Mouse (Mus musculus) naive thymus-derived CD4-positive, alpha-beta T cell, adult 2 months (primary cell): Measurements from ENCODE around the gene Nhlrc4.

ENCODE experiments used
- DNase-seq: peaks from one replicate; pipeline ENCODE4 v3.0.0-alpha.2; 2011; ENCODE audit warnings: low read depth

The Nhlrc4 gene

GRCm38 (mm10) chr17:25925348-25925747 lies 19.4 kb downstream of the Nhlrc4 start:
- DNase-seq = no peak

DNA sequence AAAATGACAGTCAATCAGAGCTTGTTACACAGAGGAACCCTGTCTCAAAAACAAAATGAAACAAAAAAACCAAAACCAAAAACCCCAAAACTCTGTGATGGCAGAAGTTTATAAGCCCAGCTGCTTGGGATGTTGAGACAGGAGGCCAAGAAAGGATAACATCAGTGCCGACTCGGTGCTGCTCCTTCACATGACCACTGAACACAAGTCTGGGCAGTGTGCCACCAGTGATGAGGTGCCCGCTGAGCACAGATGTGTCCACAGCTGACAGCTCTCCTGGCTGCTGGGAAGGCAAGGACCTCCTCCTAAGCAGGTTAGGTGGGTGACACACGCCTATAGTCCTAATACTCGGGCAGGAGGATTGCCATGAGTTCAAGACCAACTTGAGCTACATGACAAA lies 22.6 kb downstream of the Nhlrc4 start:
- DNase-seq = no peak

DNA sequence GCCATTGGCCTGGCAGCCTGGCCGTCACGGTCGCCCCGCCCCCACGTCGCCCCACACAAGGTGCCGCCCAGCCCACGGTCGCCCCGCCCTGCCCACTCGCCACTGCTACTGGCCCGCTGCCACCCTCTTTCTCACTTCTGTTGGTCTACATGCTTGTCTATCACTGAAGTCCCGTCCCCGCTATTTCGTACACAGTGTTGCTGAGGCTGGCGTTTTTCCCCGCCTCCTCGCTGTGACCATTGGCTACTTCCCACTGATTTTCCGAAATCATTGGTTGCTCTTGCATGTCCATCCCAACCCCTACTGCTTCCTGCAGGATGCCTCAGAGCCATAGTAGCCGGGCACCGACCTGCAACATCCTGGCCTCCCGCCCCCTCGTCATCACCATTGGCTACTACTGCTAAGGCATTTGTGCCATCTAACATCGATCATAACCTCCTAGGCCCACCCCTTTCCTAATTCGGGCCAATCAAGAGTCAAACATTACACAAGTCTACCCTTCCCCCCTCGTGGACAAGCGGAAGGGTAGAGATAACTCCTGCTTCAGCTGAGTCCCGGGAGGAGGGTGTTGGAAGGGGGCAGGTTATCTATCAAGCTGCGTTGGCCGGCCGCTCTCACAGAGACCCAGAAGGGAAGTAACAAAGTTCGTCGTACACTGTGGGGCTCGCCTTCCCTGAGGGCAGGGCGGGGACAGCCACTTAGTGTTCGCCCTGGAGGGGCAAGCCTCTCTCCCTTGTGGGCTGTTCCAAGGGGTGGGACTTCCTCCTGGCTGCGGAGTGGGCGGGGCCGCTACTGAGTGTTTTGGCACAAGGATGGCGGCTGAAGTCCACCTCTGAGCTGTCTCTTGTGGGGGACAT lies 24.7 kb downstream of the Nhlrc4 start:
- DNase-seq = peak; percentile 100

DNA sequence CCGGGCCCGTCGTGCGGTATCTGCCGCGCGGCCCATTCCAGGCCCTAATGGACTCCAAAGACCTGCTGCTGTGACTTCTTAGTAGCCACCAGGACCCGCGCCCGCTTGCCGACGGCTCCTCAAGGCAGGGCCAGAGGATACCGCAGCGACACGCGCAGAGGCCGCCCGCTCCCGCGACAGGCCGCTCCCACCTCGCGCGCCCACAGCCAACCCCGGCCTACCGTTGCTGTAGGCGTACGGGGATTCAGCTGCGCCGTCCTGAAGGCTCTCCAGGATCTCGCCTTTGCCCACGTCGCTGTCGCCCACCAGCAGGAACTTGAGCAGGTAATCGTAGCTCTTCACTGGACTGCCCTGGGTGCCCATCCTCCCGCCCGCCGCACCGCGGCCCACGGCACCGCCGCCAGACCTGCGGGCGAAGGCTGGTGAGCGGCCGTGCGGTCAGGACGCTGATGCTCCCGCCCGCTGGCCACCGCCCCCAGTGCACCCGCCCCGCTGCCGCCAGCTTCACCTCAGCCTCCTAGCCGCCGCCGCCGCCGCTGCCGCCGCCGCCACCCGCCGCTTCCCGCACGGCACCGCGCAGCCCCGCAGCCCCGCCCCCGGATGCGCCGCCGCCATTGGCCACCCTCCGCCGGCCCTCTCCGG lies 25.5 kb downstream of the Nhlrc4 start, which contains the start of gene Rab40c:
TSS of gene Rab40c (minus strand) at position 584 of the 642 bp plus-strand sequence.
- peak; percentile 70 for DNase-seq

- peak; percentile 29 for DNase-seq
These were observed 26.6 kb downstream of the Nhlrc4 start for GRCm38 (mm10) chr17:25918037-25918750.

- DNase-seq = no peak
These were observed 27.7 kb downstream of the Nhlrc4 start for GRCm38 (mm10) chr17:25916931-25917647.

DNA sequence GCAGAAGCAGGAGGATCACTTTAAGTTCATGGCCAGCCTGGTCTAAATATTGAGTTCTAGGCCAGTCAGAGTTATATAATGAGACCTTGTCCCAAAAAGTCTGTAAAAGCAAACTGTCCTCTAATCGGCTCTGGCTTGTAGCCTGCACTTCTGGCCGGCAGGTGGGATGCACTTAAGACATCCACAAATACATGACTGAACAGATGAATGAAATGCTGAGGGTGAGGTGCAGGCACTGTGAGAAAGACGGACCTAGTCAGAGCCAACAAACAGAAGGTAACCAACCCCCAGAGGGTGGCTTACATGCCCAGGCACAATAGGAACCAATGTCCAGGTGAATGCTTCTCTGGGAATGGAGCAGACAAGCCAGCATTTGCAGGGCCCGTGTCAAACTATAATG lies 30.5 kb downstream of the Nhlrc4 start:
- DNase-seq = no peak

DNA sequence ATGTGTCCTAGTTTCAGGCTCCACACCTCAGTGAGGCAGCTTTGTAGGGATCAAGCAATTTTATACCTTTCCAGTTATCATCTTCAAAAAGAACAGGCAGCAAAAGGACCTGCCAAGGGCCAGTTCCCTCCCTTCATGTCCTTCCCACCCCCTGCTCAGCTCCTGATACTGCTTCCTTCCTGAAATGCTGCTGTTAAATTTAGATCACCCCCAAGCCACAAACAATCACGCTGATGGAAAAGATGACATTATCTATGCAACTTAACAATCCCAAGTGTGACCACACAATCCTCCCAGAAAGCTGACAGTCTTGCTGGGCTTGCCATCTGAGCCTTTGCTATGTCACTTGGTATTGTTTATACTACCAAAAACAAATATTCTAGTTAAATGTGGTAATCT lies 30.9 kb downstream of the Nhlrc4 start:
- no peak for DNase-seq

GRCm38 (mm10) chr17:25913186-25913876 lies 31.4 kb downstream of the Nhlrc4 start:
- DNase-seq = no peak

GRCm38 (mm10) chr17:25911816-25912215 lies 32.9 kb downstream of the Nhlrc4 start:
- no peak for DNase-seq

DNA sequence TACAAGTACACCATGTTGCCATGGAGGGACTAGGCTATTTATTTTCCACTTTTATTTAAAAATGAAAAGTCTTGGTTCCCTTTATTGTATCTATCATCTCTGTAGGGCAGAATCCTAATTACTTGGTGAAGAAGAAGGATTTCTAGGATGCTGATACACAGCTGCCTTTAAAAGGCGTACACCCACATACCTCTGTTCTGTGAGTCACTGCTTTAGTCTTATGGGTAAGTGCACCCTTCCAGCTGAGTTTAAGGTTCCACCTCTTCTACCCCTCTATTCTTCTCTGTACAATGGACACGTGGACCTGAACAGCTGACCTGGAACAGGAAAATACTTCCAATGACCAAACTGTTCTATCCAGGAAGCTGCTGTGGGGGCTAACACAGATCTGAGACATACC lies 37.1 kb downstream of the Nhlrc4 start:
- no peak for DNase-seq

GRCm38 (mm10) chr17:25903061-25903460 lies 41.7 kb downstream of the Nhlrc4 start:
- no peak for DNase-seq

DNA sequence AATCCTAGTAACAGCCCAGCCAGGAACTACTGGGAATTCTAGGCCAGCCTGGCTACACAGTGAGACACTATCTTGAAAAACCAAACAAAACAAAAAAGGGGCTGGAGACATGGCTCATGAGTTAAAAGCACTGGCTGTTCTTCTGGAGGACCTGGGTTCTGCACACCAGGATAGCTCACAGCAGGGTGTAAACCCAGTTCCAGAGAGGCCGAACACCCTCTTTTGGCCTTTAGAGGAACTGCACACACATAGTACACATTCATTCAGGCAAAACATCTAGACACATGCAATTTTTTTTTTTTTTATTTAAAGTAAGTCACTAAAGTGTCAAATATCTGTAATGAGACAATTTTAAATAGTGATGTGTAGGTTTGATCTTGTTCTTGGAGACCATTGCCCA lies 44.6 kb downstream of the Nhlrc4 start:
- DNase-seq = no peak

GRCm38 (mm10) chr17:25895891-25896290 lies 48.9 kb downstream of the Nhlrc4 start:
- DNase-seq = no peak

DNA sequence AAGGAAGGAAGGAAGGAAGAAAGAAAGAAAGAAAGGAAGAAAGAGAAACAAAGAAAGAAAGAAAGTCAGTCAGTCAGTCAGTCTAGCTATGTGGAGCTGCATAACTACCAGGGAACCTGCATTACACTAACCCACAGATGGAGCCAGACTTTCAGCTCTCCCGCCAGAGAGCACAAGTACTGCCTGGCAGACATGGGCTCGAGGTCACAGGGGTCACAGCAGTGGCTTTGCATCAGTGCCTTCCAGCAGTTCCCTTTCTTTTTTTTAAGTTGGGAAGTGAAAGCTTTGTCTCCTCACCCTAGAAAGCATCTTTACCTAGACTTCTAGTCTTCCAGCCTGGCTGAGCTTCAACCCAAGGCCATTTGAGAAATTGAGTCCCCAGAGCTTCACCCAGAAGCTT lies 49.3 kb downstream of the Nhlrc4 start:
- no peak for DNase-seq

DNA sequence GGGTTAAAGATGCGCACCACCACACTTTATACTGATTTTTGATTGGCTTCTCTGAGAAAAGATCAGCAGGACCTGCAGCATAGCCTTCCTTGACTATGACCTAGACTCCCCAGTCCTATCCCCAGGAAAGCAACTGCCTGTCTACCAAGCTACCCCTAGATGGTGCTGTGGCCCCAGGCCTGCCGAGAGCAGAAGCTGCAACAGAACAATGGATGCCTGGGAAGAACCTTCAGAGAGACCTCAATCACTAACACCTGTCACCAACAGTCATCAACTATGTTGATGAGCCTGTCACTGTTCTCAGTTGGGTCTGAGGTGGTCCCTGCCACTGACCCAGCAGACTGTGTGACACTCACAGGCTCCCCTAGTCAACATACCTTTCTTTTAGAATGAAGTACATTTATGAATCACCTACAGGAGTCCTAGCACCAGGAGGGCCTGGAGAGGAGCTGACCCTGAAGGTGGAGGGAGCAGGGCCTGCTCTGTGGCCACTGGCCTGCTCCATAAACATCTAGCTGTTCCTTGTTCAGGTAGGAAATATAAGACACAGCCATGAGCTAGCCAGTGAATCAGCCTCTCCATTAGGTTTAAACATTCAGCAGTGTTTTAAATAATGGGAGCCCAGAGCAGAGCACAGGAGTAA lies 50.7 kb downstream of the Nhlrc4 start:
- DNase-seq = peak; percentile 82
